Mouse (Mus musculus): ENCODE measurements at regions not wholly inside any gene's neighbourhood (a gene's known extent, or its start where the extent isn't known, plus 50 kb on each side); places are given as distances from the start of the nearest gene placed in this dataset.
"Not testable (repeated sequence)": the region's sequence is repeated elsewhere in the genome, so short reads cannot be mapped to it uniquely, and the experiment has no call there.

DNA sequence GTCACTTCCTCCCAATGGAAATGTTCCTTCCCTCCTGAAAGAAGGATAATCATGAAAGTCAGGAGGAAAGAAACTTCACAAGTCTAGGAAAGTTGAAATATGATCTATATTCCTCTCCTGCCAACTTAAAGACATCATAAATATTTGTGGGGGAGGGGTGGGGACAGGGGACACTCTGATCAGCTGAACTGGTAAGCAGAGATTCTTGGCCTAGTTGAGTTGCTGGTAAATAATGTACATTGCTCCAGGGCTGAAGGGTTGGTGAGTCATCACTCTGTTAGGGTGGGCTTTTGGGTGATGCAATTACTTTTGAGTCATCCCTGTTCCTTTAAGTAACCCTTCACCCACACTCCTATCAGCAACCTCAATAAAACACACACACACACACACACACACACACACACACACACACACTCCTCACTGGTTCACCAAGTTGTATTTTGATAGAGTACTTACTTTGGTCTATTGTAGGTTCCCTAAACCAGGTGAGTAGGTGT lies 56.0 kb downstream of the Ccdc71l start:
- no peak for DNase-seq (ENCODE audit: low read depth in 2 of 2, low spot score in 2 of 2)

DNA sequence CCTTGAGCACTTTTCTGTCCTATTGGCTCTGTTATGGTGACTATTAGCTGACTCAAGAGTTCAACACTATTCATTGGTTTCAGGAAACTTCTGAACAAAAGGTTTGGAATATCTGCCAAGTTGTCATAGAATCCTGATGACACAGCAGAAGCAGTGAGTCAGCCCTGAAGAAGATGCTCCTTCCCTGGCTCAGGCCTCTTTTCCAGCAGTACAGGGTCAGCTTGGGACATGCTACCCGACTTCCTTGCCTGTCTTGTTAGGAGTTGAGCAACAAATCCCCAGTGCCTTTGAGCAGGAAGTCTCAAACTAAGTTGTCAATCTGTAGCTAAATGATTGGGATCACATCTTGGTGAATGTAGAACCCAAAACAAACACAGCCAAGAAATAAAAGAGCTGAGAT lies 56.6 kb downstream of the Ccdc71l start:
- DNase-seq (ENCODE audit: low read depth in 2 of 2, low spot score in 2 of 2), result no peak

DNA sequence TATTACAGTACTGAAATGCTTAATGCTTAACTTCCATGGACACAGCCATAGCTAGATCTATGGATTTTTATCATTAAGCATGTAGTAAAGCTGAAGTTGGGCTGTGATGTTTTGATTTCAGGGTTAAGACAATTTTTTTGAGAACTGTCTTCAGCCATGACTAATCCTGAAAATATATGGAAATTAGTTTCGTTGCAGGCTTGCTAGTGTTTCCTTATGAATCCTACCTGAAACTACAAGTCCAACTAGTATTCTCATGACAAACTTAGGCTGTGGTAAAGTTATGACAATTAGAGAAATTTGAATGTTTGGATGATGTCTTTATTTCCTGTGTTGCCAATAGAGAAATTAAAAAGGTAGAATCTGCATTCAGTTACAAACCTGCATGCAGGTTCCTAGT lies 59.7 kb downstream of the Ccdc71l start:
- no peak for DNase-seq (ENCODE audit: low read depth in 2 of 2, low spot score in 2 of 2)

DNA sequence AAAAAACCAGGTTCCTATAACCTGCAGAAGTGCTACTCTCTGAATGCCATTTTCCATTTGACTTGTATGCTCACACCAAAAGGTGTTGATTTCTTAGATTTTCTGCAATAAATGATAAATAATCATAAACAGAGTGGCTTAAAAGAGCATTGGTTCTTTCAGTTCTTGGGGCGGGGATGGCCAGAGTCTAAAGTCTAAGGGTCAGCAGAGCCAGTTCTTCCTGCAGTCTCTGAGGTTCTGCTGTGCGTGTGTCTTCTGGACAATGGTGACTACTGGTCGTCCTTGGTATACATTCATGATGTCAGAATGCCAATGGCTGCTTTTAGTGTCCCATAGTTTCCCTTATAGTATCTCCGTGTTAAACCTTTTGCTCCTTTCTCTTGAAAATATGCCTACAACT lies 66.3 kb downstream of the Ccdc71l start:
- no peak for DNase-seq (ENCODE audit: low read depth in 2 of 2, low spot score in 2 of 2)

DNA sequence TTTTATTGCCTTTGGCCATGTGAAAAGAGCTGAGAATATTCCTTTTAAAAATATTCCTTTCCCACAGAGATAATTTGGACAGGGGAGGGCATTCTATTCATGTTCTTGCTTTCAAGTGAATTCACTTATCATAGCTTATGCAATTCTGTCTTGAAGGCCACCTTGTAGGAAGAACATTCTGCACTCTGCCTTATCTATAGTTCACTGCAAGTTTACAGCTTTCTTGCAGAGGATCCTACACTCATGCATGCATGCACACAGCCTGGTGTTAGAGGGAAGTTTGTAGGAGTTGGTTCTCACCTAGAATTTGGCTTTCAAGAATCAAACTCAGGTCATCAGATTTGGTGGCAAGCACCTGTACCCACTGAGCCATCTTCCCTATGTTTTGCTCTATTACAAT lies 67.4 kb downstream of the Ccdc71l start:
- DNase-seq (ENCODE audit: low read depth in 2 of 2, low spot score in 2 of 2), result no peak

DNA sequence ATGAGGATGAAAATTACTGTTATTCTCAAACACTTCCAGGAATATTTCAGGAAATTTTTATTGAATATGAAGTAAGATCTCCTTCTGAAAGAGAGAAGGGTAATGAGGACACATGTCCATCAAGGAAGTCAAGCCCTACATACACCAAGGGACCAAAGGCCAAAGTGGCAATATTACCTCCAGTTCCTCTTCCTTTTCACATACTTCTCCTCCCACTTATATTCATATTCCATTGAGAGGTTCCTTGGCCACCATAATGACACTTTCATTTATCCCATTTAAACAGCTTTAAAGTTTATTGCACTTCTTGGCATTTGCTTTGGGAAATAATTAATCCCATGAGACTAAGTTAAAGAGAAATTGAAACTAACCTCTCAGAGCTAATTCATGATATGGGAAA lies 70.9 kb downstream of the Ccdc71l start:
- DNase-seq (ENCODE audit: low read depth in 2 of 2, low spot score in 2 of 2), result no peak

DNA sequence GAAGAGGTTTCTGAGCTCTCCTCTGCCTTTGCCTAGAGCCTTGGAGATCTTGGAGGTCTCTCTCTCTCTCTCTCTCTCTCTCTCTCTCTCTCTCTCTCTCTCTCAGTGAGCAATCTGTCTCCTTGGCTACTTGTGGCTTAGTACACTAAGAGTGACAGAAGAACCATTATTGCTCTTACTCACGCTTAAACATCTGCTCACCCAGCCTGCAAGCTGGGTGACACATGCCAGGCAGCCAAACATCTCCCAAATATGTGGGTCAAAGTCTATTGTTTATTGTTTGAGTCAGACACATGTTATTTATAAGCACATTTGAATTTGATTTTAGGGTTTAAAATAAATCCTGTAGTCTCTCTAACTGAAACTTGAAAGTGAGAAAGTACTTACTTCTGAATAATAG lies 72.7 kb downstream of the Ccdc71l start:
- DNase-seq (ENCODE audit: low read depth in 2 of 2, low spot score in 2 of 2), result no peak

DNA sequence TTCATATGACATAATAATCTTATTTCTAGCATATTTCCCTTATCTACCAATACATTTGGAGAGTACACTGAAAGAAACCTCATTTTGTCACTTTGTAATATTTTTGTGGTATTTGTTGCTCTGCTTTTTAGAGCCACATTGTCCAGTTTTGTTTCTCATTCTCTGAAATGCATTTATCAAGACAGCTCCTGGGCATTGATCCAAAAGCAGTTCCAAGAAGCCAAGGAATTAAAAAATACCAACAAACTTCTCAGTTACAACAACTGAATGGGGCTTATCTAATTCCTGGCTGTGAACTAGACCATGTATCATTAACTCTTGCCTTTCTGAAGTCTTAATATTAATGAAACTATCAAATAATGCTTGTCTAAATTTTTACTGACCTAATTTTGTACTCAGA lies 76.3 kb downstream of the Ccdc71l start:
- DNase-seq (ENCODE audit: low read depth in 2 of 2, low spot score in 2 of 2), result no peak

DNA sequence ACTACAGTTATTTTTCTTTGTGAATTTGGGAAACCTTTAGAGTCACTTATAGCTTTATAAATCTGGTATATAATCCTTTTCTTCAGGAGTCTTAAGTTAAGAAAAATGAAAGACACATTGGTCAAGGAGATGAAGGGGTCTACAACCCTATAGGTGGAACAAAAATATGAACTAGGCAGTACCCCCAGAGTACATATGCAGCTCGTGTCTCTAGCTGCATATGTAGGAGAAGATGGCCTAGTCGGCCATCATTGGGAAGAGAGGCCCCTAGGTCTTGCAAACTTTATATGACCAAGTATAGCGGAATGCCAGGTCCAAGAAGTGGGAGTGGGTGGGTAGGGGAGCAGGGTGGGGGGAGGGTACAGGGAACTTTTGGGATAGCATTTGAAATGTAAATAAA lies 76.7 kb downstream of the Ccdc71l start:
- not testable (repeated sequence) for DNase-seq (ENCODE audit: low read depth in 2 of 2, low spot score in 2 of 2)

DNA sequence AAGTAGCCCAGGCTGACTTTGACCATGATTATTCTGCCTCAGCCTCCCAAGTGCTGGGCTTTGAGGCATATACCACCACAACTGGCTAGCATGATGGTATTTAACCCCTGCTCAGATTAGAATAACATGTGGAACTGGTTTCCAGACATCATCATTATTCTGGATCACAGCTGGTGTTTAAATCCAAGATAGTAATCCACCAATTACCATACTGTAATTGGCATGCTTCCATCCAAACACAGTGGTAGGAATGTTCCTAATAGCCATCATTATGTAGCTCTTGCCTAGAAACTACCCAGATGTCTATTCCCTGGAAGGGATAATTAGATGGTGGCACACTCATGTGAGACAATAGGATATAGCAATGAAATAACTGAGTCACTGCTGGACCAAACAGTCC lies 77.4 kb downstream of the Ccdc71l start:
- DNase-seq (ENCODE audit: low read depth in 2 of 2, low spot score in 2 of 2), result no peak

DNA sequence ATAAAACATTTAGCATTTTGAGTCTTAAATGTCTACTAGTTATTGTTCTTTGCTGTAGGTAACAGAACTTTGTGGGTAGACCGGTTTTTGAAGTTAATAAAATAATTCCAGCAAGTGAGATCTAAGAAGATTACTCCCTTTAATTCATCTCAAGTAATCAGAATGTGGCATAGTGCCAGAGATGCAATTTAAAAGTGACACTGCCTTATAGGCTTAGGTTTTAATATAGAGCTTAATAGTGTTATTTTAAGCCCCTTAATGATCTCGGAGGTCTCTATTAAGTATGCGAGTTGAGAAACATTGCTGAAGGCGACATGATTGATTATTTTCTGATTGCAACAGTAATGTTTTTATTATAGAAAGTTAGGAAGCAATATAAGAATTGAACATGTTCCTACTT lies 78.3 kb downstream of the Ccdc71l start:
- DNase-seq (ENCODE audit: low read depth in 2 of 2, low spot score in 2 of 2), result no peak

DNA sequence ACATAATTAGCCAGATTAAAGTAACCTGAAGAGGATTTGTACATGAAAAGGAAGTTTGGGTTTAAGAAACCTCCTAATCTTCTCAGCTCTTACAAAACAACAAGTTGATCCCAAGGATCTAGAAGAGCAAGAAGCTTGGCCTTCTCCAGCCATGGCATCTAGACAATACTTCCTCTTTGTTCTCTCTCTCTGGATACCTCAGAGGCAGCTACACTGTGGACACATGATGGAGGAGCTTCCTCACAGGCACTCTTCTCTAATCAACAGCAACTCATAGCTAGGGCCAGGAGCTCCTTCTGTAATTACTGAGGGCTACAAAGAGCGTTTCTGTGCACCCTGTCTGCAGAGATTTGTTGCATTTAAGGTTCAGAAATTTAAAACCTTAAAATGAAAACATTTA lies 79.9 kb downstream of the Ccdc71l start:
- no peak for DNase-seq (ENCODE audit: low read depth in 2 of 2, low spot score in 2 of 2)

DNA sequence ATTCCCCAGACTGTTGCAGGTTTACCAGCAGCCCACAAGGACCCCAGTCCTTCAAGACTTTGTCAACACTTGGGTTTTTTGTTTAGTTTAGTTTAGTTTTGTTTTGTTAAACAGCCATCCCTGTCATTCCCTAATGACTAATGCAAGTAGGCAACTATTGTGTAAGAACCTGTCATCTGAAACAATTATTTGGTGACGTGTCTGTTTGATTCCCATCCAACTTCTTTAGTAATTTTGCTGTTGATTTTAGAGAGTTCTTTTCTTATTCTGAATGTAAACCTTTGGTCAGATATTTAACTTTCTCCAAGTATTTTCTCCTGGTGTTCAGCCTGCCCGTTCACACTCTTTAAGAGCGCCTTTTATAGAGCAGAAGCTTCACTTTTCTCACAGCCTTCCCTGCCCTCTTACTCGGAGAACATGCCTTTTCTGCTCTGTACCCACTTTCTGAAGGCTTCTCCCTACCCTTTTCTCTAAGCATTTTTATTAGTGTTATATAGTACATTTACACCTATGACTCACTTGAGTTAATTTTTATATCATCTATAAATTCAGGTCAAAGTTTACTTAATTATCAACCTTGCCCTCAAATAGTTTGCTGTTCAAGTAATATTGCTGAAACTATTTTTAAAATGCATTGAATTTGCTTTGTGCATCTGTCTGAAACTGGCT lies 82.0 kb downstream of the Ccdc71l start:
- DNase-seq (ENCODE audit: low read depth in 2 of 2, low spot score in 2 of 2), result no peak

DNA sequence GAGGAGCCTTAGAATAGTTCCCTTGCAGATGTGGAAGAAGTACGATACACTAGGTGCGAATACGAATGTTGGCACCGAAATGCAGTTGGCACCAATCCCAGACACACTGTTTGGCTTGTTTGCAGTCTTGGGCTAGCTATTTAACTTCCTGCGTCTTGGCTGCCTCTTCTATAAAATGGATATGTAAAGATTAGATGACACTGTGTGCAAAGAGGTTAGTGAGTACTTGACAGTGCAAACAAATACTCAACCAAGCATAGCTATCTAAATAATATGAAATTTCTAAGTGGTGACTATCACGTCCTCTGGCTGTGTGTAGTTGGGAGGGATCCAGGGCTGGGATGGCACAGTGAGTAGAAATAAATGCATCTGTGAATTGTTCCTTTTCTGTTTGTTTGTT lies 86.9 kb downstream of the Ccdc71l start:
- DNase-seq (ENCODE audit: low read depth in 2 of 2, low spot score in 2 of 2), result no peak

DNA sequence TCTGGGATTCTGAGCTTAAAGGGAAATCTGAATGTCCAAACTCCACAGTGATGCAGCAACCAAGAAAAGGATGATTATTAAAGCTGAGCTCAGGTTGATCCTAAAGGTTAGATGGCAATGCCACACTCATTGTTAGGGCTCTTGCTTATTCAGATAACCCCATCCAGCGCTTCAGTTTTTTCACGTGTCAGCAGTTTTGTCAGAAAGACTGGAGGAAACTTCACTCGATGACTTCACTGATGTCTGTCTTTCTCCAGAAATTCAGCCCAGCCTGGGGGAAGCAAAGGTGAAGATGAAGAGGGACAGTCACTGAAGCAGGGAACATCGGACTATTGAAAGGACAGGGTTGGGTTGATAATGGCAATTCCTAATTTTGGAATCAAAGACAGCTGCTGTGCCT lies 91.4 kb downstream of the Ccdc71l start:
- no peak for DNase-seq (ENCODE audit: low read depth in 2 of 2, low spot score in 2 of 2)

DNA sequence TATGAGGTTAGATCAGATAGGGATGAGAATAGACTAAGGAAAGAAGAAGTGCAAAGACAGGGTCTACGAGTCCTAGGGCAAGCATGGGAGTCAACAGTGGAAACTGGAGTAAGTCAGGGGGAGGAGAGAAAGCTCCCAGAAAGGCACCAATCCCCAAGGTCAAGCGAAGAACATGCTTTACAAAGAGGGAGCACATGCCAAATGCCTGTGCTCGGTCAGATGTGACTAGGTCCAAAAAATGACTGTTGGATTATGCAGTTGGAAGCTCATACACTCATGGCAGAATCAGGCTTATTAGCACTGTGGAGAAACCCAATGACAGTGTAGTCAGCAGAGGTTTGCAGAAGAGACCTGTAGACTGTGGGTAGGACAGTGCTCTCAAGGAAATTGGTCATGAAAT lies 100.9 kb downstream of the Ccdc71l start:
- no peak for DNase-seq (ENCODE audit: low read depth in 2 of 2, low spot score in 2 of 2)

DNA sequence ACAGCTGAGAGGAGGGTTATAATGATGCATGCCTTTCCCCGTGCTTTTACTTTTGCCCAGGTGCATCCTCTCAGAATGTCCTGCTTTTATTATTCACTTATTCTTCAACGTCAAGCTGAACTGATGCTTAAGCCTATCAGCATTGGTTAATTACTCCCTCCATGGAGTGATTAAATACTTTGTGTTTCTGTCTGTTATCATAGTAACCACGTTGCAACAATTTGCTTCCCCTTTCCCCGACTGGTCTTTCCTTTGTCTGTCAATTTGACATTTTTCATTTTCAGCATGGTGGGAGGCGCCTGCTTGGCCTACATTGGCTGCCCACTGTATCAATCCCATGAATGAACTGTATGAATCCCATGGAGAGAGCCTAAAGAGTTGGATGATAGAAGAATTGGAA lies 101.8 kb downstream of the Ccdc71l start:
- DNase-seq (ENCODE audit: low read depth in 2 of 2, low spot score in 2 of 2), result no peak

DNA sequence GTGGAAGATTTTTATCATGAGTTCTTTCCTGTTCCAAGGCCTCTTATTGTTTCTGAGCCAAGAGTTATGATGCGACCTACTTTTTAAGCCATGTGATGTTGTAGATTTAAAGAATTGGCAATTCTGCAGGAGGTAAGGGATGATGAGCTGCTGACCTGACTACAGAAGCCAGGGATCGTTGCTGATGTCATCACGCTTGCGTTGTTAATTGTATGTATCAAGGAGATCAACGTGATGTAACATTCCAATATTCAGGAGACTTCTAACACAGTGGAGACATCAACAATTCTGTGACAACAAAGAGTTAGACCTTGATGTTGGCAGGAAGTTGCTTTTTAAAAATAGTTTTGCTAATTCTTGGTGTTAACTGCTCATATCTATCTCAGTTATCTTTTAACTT lies 102.5 kb downstream of the Ccdc71l start:
- DNase-seq (ENCODE audit: low read depth in 2 of 2, low spot score in 2 of 2), result no peak

DNA sequence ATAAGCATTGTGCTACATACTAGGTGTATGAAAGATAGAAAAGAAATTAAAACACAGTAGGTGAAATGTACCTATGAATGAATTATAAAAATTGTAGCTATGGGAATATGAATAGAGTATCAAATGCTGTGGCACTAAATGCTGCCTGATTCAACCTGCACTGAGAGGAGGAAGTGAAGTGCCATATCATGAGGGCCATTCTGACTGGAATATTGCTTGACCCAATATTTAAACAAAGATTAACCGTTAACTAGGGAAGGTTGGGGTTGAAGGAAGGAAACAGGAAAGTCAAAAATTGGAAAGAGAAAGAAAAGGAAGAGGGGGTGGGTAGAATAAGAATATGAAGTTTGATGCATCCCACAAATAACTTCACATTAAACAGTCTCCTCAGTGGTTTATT lies 103.8 kb downstream of the Ccdc71l start:
- no peak for DNase-seq (ENCODE audit: low read depth in 2 of 2, low spot score in 2 of 2)

DNA sequence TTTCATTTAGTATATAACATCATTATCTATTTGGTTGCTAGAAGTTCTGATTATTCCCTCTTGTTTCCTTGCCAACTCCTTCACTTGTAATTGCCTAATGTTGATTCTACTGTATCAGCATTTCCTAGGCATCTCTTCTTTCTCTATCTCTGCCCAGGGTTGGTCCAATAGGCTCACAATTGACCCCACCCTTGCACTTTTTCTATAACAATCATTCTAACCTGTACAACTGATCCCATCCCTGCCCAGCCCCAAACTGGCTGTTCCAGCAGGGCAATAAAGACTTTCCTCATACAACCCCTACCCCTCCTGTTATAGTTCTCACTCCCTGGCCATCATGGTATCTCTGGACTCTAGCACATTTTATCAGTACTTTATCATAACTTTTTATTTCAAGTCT lies 104.3 kb downstream of the Ccdc71l start:
- DNase-seq (ENCODE audit: low read depth in 2 of 2, low spot score in 2 of 2), result no peak

DNA sequence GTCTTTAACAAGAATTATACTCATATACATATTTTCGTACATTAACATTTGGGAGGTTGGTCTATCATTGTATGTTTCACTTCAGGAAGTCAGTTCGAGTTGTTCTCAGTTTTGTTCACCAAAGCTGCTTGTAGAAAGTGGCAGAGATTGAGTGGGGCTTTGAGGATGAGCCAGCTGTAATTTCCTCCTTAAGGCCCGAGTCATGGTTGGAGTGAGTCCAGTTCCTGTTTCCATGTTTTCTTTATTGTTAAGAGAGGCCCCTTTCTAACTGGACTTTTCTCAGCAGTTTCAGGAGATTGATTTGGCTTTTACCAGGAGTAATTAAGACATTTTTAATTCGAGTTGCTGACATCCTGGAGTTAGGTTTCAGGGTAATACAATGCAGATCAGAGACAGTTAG lies 107.7 kb downstream of the Ccdc71l start:
- no peak for DNase-seq (ENCODE audit: low read depth in 2 of 2, low spot score in 2 of 2)

DNA sequence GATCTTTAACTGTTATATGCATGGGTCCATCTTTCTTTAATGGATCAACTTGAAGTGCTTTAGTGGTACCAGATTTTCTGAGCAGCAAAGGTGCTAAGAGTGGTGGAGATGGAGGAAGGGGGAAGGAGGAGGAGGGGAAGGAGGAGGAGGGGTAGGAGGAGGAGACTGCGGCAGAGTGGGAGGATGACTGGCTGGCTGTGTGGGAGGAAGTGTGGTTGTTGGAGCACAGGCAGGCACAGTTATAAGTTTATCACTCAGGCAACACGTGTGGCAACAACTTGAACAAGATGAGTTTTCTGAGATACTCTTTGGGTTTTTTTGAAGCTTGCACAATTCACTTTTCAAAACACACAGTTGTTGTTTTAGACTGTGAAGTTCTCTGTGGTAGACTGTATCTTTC lies 108.2 kb downstream of the Ccdc71l start:
- no peak for DNase-seq (ENCODE audit: low read depth in 2 of 2, low spot score in 2 of 2)

DNA sequence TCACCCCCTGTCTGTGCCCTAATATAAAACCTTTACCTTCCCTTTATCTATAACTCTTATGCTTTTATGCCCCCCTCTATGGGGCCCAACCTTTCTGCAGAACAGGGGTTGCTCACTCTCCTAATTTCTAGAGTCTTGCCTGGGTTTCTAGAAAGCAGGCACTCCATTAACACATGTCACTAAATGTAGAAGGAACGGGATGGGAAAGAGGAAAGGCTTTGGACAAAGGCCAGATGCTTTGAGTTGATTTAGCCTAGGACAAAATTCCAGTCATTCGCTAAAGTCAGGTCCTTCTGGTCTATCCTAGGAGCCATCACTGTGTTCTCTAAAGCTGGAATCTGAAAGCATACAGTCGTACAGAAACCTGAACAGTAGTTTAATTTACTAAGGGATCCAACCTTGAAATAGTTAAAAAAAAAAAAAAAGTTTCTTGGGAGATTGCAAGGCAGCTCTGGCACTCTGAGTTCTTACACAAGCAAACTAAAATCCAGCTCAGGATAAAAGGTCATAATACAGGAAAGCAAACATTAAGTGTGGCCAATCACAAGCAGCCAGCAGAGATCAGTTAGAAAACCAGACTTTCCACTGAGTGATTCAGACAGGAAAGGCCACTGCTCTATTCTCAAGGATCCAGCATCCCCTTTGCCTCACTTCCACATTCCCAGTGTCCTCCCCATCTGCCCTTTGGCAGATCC lies 109.5 kb downstream of the Ccdc71l start:
- DNase-seq (ENCODE audit: low read depth in 2 of 2, low spot score in 2 of 2), result no peak
